Mouse (Mus musculus) liver, adult (tissue): ENCODE measurements around the gene Zcchc2.

ENCODE experiments used
- GATA4 ChIP-seq: IDR thresholded peaks from 2 replicates; pipeline ENCODE4 v1.6.1; 2014; ENCODE audit warnings: mild to moderate bottlenecking, low read length; ENCODE audit not compliant: insufficient replicate concordance

The Zcchc2 gene

DNA sequence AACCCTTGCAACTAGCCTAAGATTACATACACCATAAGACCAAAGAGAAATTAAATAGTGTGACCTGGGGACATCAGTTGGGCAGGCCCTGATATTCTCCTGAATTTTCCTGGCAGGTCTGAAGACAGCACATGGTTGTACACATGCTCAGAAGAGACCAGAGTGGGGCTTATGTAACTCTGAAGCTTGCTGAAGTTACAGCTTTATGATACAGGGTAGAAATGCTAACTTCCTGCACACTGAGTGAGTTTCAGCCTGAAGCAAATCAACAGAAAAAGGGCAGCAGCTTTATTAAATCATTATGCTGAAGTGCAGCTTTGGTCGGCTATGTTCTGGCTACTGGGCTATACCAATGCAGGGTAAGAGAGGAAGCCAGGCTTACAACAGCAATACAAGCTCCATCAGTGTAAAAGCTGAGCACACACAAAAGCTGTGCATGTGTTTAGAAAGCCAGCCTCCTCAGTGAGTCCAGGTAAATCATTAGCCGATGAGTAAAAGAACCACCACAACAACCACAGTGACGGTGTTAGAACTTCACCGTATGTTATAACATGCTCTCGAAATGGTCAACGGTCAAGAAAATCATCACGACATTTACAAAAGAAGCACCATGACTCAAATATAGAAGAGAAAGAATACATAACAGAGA lies 12.6 kb upstream of the Zcchc2 start:
- no peak for TF ChIP-seq GATA4

DNA sequence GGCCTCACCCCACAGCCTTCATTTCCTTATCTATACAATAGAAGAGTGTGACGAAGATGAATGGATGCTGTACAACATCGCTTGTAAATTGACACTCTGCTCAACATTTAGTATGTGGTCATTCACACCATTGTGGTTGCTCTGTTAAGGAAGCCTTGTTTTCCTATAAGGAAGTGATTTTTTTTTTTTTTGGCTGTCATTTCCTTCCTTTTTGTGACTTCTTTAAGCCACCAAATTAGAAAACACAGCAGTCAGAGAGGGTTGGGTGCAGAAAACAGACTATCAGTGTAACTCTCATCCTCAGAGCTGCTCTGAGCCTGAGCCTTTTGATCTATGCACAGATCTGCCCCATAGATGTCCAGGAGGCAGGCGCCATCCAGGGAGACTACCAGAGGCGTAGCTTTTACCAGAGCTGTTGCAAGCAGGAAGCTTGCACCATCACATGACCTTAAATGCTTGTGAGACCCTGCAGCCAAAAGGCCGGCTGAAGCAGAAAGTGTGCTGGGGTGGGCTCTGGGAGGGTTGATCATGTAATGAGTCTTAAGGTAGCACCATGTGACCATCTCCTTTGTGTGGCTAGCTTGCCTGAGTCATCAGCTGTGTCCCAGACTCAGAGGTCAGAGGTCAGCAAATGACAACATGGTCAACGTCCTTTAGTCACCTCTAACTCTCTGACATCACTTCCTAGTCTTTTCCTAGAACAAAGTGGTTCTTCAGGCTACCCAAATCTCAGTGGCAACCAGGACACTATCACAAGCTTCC lies 9.2 kb upstream of the Zcchc2 start:
- TF ChIP-seq GATA4: no peak

DNA sequence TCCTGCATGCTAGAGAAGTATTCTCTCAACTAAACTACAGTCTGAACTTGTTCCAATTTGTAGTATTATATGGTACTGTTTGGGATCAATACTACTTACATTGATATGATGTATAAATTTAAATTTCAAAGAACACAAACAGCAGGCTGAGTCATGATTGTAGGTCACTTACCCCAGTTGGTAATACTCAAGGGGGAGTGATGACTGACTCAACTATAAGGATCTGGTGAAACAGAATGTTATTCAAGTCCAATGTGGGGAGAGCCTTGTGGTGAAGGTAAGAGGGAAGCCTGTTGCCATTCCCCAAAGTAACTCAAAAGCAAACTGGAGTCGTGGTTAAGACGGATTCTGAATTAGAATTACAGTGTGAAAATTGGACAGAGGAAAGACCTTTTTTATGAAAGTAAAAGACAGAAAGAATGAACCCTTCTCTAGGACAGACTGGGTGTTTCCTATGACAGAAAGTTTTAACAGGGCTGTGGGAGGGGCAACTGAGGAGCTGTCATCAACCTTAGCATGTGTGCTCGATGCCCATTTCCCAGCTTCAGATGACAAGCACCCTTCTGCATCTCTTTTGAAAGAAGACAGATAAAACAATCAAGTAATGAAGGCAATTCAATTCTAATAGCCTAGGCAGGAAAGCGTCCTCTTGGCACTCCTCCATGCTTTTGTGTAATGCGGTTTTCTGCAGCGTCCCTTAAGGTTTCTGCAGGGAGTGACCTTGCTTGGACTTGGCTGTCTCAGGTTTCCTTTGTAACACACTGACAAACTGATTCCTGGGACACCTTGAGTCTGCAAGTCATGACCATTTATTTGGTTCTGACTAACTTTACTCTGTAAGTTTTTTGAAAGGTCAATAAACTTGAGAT lies 7.5 kb upstream of the Zcchc2 start:
- TF ChIP-seq GATA4: no peak

DNA sequence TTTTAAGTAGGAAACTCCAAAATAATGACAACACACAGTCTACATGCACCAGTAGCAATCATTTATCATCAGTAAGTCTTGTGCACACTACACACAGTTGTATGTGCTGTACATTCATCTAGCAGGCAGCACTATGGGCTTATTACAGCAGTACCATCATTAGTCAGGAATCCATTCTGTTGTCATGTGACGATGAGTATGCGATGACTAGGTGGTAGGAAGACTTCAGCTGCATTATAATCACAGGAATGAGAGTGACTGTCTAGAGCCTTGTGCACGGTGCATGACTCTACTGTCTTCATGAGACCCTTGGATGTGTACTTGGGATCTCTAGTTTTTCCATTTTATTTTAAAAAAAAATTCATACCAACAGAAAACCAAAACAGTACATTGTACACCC lies 6.0 kb upstream of the Zcchc2 start:
- no peak for TF ChIP-seq GATA4

DNA sequence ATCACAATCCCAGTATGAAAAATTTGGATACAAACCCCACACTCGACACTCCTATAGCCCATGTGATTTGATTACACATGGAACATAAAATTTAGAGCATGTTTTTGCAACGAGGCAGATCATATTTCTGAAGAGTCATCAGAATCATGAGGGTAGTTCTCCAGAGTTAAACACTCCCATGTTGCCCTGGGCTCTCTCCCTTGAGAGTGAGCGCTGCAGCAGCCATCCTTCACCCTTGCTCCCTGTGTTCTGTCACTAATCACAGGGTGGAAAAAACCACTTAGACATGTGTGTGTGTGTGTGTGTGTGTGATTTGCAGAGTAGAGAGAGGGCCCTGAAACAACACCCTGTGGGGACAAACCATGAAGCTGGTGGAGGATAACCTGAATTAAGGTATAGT lies 2.0 kb upstream of the Zcchc2 start:
- TF ChIP-seq GATA4: no peak

DNA sequence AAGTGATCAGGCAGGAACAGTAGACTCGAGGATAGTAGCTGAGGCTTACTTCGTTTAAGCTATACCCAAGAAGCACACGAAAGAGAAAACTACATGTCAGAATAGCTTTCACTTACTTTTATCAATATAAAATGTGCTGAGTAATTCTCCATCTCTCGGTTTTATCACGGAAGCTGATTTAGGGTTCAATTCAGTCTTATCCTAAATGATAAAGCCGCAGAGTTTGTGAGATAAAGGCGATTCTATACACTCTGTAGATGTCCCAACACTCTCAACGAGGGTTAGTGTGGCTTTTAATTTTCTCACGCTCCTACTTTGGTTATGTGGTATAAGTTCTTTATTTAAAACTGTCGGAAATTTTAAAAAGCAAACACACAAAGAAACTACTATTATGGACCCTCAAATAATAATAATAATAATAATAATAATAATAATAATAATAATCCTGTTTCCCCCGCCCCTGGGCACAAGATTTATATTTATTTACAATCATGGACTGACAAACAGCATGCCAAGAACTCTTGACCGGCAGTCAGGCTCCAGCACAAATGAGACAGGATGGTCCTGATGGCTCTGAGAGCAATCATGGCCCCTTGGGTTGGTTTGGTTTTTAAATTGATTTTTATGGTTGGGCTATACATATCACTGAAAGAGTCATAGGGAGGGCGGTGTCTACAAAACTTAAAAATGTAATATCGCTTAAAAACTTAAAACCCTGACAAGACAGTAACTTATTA lies 1.1 kb upstream of the Zcchc2 start:
- no peak for TF ChIP-seq GATA4

DNA sequence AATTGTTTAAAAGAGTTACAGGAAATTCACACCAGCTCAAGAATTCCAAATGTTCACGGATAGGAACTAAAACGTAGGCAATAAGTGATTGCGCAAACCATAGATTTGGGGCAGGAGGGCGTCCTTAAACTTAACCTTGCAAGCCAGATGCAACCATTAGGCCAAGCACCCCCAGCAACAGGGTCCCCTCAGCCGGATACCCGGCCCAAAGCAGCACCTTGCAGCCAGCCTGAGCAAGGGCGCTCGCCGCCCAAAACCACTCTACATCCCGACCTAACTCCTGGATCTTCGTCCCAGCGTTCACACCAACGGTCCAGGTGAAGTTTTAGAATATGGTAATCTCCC lies 594 bp upstream of the Zcchc2 start:
- TF ChIP-seq GATA4: no peak

DNA sequence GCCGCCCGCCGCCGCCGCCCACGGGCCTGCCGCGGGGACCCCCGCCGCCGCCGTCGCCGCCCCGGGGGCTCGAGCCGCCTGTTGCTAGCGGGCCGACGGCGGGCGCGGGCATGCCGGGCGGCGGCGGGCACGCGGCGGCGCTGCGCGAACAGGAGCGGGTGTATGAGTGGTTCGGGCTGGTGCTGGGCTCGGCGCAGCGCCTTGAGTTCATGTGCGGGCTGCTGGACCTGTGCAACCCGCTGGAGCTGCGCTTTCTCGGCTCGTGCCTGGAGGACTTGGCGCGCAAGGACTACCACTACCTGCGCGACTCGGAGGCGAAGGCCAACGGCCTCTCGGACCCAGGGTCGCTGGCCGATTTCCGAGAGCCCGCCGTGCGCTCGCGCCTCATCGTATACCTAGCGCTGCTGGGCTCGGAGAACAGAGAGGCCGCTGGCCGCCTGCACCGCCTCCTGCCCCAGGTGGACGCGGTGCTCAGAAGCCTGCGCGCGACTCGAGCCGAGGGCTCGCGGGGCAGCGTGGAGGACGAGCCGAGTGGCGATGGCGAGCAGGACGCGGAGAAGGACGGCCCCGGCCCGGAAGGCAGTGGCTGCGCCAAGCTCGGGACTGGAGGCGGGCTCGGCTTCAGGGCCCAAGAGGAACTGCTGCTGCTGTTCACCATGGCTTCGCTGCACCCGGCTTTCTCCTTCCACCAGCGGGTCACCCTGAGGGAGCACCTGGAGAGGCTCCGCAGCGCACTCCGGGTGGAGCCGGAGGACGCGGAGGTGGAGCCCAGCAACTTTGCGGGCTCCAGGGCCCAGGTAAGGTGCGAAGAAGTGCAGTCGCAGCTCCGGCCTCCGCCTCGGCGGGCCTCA lies 930 bp downstream of the Zcchc2 start:
- TF ChIP-seq GATA4: no peak; the same call in 1 of the 2 replicates

DNA sequence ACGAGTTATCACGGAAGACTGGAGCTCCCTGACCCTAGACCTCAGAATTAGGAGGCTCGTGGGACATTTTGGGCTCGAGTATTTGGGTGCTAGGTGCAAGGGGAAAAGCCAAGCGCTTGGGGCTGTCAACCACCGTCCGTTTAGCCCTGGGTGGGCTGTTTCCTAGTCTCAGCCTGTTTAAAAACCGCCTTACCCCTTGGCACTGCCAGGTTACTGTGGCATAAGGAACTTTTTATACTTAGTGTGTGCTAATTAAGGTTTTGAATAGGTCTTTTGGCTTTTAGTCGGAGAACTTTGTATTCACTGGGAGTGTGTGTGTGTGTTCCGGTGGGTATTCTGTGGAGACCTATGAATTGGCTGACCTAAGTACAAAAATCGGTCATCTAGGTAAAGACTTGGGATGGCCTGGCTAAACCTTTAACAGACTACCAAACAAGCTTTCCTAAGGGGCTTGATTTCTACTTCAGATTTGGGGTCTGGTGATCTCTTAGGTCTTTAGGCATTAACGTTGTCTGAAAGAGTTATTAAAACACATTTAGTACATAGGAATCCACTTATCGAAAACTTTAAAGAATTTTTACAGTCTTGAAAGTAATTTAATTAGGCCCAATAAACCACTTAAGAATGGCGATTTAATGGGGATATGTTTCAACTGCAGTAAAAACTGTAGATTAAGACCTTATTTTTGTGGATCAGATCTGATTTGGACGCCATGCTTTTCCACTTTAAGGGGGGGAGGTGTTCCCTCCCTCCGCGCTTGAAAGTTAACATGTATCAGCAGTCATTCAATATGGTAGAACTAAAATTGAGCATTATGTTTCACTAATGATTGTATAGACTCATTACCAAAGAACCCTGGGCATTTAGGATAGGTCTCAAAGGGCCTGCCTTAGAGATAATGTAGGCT lies 2.0 kb downstream of the Zcchc2 start:
- TF ChIP-seq GATA4: no peak

DNA sequence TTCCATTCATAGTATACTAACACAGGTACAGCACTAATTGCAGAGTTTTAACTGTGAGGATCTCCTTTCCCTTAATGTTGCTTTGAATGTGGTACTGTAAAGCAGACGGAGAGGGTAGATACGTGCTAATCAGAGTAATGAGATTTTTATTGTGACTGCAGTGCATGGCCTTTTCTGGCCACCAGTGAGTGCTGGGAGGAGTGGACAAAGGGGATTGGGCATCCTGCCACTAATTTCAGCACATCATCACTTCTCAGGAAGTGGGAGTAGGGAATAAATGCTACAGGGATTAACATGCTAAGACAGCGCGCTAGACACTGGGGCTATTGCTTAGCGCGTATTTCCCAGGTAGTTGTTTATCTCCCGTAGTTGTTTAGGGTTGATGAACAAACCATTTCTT lies 3.0 kb downstream of the Zcchc2 start:
- TF ChIP-seq GATA4: no peak

DNA sequence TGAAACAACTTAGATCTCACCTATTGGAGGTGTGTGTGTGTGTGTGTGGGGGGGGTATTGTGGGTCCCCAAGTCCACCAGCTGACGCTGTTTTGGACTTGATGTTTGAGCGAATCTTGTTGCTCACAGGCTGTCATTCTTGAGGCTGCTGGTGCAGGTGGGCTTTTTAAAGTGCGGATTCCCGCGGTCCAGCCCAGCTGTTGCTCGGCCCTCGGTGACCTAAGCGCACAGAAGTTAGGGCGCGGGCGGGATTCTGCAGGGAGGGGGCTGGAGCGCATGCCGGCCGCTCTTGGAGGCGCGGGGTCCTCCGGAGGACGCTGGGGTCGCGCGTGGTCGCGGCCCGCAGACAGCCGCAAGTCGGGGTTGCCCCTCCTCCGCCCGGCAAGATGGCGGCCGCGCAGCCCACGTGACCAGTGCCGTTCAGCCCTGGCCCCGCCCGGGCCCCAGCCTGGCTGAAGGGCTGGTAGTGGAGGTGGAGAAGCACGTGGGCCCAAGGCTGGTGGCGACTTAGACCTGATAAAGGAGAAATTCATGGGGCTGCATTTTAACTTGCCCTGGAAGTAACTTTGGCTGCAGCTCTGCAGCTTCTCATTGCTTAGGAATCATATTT lies 3.5 kb downstream of the Zcchc2 start:
- no peak for TF ChIP-seq GATA4

DNA sequence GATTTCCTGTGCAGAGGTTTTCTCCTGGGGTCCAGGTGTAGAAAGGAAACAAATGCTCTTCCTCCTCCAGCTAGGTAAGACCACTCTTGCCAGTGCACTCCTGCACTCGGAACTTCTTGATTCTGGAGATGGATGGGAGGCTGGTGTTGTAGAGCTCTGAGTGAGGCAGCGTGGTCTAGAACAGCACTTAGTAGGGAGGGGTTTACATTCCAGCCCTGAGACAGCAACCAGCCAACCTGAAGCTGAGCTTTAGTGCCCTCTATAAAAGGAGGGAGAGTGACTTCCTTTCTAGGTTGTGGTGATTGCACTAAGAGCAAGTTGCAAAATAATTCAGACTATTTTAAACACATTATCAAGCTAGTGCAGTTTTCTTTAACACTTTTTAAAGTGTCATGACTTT lies 5.8 kb downstream of the Zcchc2 start:
- no peak for TF ChIP-seq GATA4

DNA sequence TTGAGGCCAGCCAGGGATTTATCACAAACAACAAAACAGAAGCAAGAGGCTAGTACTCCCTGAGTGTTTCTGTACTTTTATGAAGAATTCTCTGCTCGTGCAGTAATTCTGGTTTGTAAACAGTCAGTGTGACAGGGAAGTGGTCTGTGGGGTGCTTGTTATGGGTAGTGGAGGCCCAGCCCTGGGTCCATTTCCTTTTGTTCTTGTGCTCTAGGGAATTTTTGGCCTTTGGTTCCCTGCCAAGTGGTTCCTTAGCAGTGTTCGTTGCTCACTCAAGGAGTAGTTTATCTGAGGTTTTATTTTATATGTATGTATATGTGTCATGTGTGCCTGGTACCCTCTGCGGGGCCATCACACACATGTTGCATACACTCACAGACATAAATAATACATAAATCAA lies 7.1 kb downstream of the Zcchc2 start:
- no peak for TF ChIP-seq GATA4
